Mouse (Mus musculus) stomach, embryonic 14.5 days (tissue): Measurements from ENCODE around the gene Gm20388. TPM values are rescaled to one million over a fixed set of nuclear protein-coding genes. Genes with fewer than 3 reads are reported as not detected.

Experiments
- ATAC-seq: fragments of 200-750 bp; cut with Nextera tagmentation; 2 replicates; pipeline ENCODE4 v1.8.0; 2017; ENCODE audit warnings: low read depth, moderate TSS enrichment; ENCODE audit not compliant: insufficient number of reproducible peaks, insufficient read depth, low FRiP score
- H3K27ac ChIP-seq: fragments of 300-500 bp; sonication (generic); 2 replicates; pipeline ENCODE4 v1.5.1; 2014; ENCODE audit warnings: mild to moderate bottlenecking, low read length, moderate library complexity, mixed read lengths
- H3K27me3 ChIP-seq: fragments of 300-500 bp; sonication (generic); 2 replicates; pipeline ENCODE4 v1.6.1; 2014; ENCODE audit warnings: low read length, control low read depth, mixed read lengths; ENCODE audit not compliant: control insufficient read depth, insufficient read depth
- H3K36me3 ChIP-seq: fragments of 300-500 bp; sonication (generic); 2 replicates; pipeline ENCODE4 v1.6.1; 2014; ENCODE audit warnings: mild to moderate bottlenecking, control low read depth, low read length, moderate library complexity, mixed read lengths; ENCODE audit not compliant: control insufficient read depth, insufficient read depth
- H3K4me1 ChIP-seq: fragments of 300-500 bp; sonication (generic); 2 replicates; pipeline ENCODE4 v1.6.1; 2014; ENCODE audit warnings: low read length, control low read depth, mixed read lengths; ENCODE audit not compliant: control insufficient read depth, insufficient read depth
- H3K4me2 ChIP-seq: fragments of 300-500 bp; sonication (generic); replicated peaks from 2 replicates; pipeline ENCODE4 v1.6.1; 2014; ENCODE audit warnings: low read depth, low read length, control low read depth
- H3K4me3 ChIP-seq: fragments of 300-500 bp; sonication (generic); 2 replicates; pipeline ENCODE4 v1.5.1; 2014; ENCODE audit warnings: low read depth, low read length, control low read depth
- H3K9ac ChIP-seq: fragments of 300-500 bp; sonication (generic); replicated peaks from 2 replicates; pipeline ENCODE4 v1.6.1; 2014; ENCODE audit warnings: low read depth, mild to moderate bottlenecking, control low read depth, low read length, moderate library complexity, mixed read lengths
- H3K9me3 ChIP-seq: fragments of 300-500 bp; sonication (generic); 2 replicates; pipeline ENCODE4 v1.6.1; 2016; ENCODE audit warnings: low read depth, low read length, control low read depth; ENCODE audit not compliant: control insufficient read depth
- WGBS: fragments of 180-500 bp; shearing (Covaris S2); extraction: QIAGEN DNeasy Blood & Tissue Kit; methylation state at CpG from one replicate; pipeline ENCODE4 v1.1.7; 2014; 5-methylcytosine and 5-hydroxymethylcytosine counted together
- polyA plus RNA-seq: library from polyadenylated mRNA; unstranded; fragments of >200 nt; fragmentation: Nextera tagmentation; extraction: Ambion mirVana; gene quantifications from 2 replicates; pipeline ENCODE4 v1.2.1, GENCODE M21; 2014

Gene Gm20388
- polyA plus RNA-seq, 1 experiment from 2014 or later, result 11.4 TPM

DNA sequence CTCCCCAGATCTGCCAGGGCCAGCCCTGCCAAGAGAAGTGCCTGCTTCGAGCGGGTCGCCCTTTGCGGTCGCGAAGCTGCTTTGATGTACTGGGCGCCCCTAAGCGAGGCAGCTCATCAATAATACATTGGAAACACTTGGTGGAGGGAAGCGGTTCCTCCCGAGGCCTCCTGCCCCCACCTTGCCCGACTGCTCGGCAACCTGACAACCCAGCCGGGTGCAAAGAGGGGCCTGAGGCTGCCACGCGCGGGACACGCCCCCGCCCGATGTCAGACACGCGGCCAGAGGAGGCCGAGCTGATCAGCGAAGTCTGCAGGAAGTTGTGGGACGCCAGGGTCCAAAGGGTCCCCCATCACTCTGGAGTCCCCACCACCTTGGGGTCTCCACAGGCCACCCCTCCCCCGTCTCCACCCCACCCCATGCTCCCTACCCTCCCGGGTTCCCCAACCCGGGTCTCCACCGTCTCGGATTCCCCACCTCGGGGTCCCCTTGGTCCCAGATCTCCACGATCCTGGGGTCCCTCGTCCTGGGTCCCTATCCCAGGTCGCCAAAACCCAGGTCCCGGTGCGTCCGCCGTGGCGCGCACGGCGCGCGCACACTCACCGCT lies 723.1 kb downstream of the Gm20388 start:
- H3K36me3 ChIP-seq, result no peaks in the 10 kb centered on the region
- H3K4me1 ChIP-seq, result 0 out of 2 replicates have a peak, but pooled peaks cover 9% of the 10 kb centered on the region
- 2% methylated on average over 43 of the region's 44 CpGs for WGBS
- no peaks in the 10 kb centered on the region for H3K9me3 ChIP-seq
- peaks cover 3% of the 10 kb centered on the region; the same call in 1 of the 2 replicates for H3K27me3 ChIP-seq
- H3K4me3 ChIP-seq, result peak overlapping the region; percentile 61
- peak overlapping the region; percentile 61 for H3K9ac ChIP-seq
- ATAC-seq, result peak; percentile 21; the same call in 1 of the 2 replicates
- no peak overlapping the region for H3K27ac ChIP-seq
- peak overlapping the region; percentile 100 for H3K4me2 ChIP-seq

DNA sequence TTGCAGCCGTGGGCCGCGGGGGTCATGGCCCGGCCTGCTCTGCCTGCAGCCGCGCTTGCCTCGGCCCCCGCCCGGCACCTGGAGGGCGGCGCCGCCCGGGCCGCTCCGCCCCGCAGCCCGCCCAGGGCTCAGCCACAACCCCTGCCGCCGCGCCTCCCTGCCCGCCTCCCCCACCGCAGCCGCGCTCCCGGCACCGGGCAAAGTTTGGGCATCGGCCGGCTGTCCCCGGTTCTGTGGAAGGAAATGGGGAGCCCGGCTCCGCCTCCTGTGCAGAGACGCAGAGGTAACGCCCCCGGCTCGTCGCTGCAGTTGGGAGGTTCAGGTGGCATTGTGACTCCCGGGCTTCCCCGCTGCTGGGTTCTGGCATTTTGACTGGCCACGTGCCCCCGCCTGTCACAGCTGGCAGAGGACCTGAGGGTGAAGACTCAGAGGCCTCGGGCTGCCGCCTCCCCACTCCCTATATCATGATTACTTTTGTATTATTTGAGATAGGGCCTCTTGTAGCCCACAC lies 723.7 kb downstream of the Gm20388 start:
- Histone ChIP-seq H3K4me2 (peak overlapping the region; percentile 100), H3K9me3 (no peaks in the 10 kb centered on the region), H3K27ac (no peak overlapping the region), H3K36me3 (no peaks in the 10 kb centered on the region), H3K9ac (peak overlapping the region; percentile 61), H3K4me3 (peak overlapping the region; percentile 61), H3K4me1 (0 out of 2 replicates have a peak, but pooled peaks cover 9% of the 10 kb centered on the region), H3K27me3 (peaks cover 3% of the 10 kb centered on the region; the same call in 1 of the 2 replicates)
- peak; percentile 73 for ATAC-seq
- 1% methylated on average over 39 of the region's 42 CpGs for WGBS

GRCm38 (mm10) chr8:120641245-120641644 lies 730.6 kb downstream of the Gm20388 start:
- Histone ChIP-seq H3K27me3 (no peaks in the 10 kb centered on the region), H3K27ac (no peak overlapping the region), H3K4me3 (no peak overlapping the region), H3K4me2 (no peak overlapping the region), H3K9ac (no peak overlapping the region), H3K36me3 (no peaks in the 10 kb centered on the region), H3K9me3 (no peaks in the 10 kb centered on the region), H3K4me1 (no peaks in the 10 kb centered on the region)
- no peak for ATAC-seq
- 21% methylated on average over 8 of the region's 8 CpGs for WGBS

GRCm38 (mm10) chr8:120642031-120642662 lies 731.5 kb downstream of the Gm20388 start:
- no peaks in the 10 kb centered on the region for H3K27me3 ChIP-seq
- H3K4me3 ChIP-seq, result no peak overlapping the region
- no peak overlapping the region for H3K4me2 ChIP-seq
- no peaks in the 10 kb centered on the region for H3K9me3 ChIP-seq
- no peak overlapping the region for H3K27ac ChIP-seq
- 76% methylated on average over 10 of the region's 10 CpGs for WGBS
- no peaks in the 10 kb centered on the region for H3K4me1 ChIP-seq
- H3K9ac ChIP-seq, result no peak overlapping the region
- ATAC-seq, result no peak
- no peaks in the 10 kb centered on the region for H3K36me3 ChIP-seq

GRCm38 (mm10) chr8:120644663-120645062 lies 734.0 kb downstream of the Gm20388 start:
- Histone ChIP-seq H3K27ac (no peak overlapping the region), H3K4me3 (no peak overlapping the region), H3K4me2 (no peak overlapping the region), H3K9ac (no peak overlapping the region), H3K27me3 (no peaks in the 10 kb centered on the region), H3K4me1 (no peaks in the 10 kb centered on the region), H3K9me3 (no peaks in the 10 kb centered on the region), H3K36me3 (no peaks in the 10 kb centered on the region)
- WGBS, result 77% methylated on average over 7 of the region's 7 CpGs
- no peak for ATAC-seq

- H3K4me3 ChIP-seq, result no peak within 1 kb of the TSS
- H3K9me3 ChIP-seq, result no peaks in the 10 kb centered on the region
- ATAC-seq, result no peak
- H3K9ac ChIP-seq, result no peak within 1 kb of the TSS
- H3K36me3 ChIP-seq, result no peaks in the 10 kb centered on the region
- H3K4me2 ChIP-seq, result no peak within 1 kb of the TSS
- H3K27ac ChIP-seq, result no peak within 1 kb of the TSS
- H3K4me1 ChIP-seq, result no peaks in the 10 kb centered on the region
- 58% methylated on average over 7 of the region's 7 CpGs for WGBS
- H3K27me3 ChIP-seq, result no peaks in the 10 kb centered on the region
Measured at GRCm38 (mm10) chr8:120647532-120647931, 736.9 kb downstream of the Gm20388 start, which contains the start of gene 1190005I06Rik. Gene 1190005I06Rik, minus strand, starts transcription at chr8:120647632.

DNA sequence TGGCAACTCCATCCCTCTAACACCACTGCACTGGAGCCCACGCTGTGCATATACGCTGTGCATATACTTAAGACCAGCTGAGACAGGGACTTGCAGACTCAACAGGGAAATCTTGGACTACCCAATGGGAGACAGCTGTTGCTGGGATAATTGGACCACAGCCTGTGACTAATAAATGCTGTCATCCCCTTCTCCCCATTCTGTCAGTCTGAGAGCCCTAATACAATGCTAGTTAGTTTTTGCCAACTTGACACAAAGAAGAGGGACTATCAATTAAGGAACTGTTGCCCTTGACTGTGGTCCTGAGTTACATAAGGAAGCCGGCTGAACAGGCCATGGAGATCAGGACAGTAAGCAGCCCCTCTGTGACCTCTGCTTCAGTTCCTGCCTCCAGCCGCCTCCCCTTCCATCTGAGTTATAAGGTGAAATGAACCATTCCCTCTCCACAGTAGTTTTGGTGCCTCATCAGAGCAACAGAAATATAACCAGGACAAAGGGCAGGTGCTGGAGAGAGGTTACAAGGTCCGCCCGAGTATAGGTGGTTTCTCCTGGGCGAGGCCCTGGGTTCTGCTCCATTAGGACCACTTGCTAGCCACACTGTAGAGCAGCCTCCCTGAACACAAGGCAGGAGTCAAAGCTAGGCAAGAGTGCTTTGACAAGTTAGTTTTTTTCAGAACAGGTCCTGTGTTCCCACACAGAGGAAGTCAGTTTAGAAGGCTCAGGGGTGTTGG lies 745.8 kb downstream of the Gm20388 start:
- 94% methylated on average over 7 of the region's 7 CpGs for WGBS
- Histone ChIP-seq H3K27me3 (no peaks in the 10 kb centered on the region), H3K9me3 (no peaks in the 10 kb centered on the region), H3K4me3 (no peak overlapping the region), H3K9ac (no peak overlapping the region), H3K4me1 (no peaks in the 10 kb centered on the region), H3K4me2 (no peak overlapping the region), H3K36me3 (peaks cover 41% of the 10 kb centered on the region), H3K27ac (no peak overlapping the region)
- no peak for ATAC-seq

- H3K4me1 ChIP-seq, result no peaks in the 10 kb centered on the region
- no peak overlapping the region for H3K9ac ChIP-seq
- whole genome bisulfite sequencing, result 88% methylated on average over 8 of the region's 8 CpGs
- no peak overlapping the region for H3K4me2 ChIP-seq
- H3K27ac ChIP-seq, result no peak overlapping the region
- H3K36me3 ChIP-seq, result peaks cover 41% of the 10 kb centered on the region
- no peak overlapping the region for H3K4me3 ChIP-seq
- no peaks in the 10 kb centered on the region for H3K9me3 ChIP-seq
- no peaks in the 10 kb centered on the region for H3K27me3 ChIP-seq
- no peak for ATAC-seq
Measured at GRCm38 (mm10) chr8:120657415-120657814, 746.8 kb downstream of the Gm20388 start.
